Mouse (Mus musculus): Measurements from ENCODE around the gene Acap2. TPM values are rescaled to one million over a fixed set of nuclear protein-coding genes. Genes with fewer than 3 reads are reported as not detected.

Gene Acap2
- total and polyA plus RNA-seq, 3 experiments: 17.2 to 19.1 TPM; not detected in 1

GRCm38 (mm10) chr16:31210453-31210852 lies 9.4 kb upstream of the Acap2 start:
- Histone ChIP-seq H3K9ac (ENCODE audit: control insufficient read depth, low read depth, low read length, poor library complexity, severe bottlenecking) (peak overlapping the region; percentile 8; the same call in 1 of the 2 replicates), H3K36me3 (ENCODE audit: control insufficient read depth in 1 of 2, insufficient read depth in 2 of 2, low read length in 2 of 2) (peaks cover 0 to 13% of the 10 kb centered on the region in 2 experiments; a peak in 2 of 4 replicates), H3K4me3 (ENCODE audit: control insufficient read depth in 1 of 2, insufficient read depth in 1 of 2, low read depth in 2 of 2, low read length in 2 of 2) (peak overlapping the region in 1 of 2 experiments; percentile 17; a peak in 1 of 4 replicates), H3K27me3 (ENCODE audit: control insufficient read depth in 1 of 2, insufficient read depth in 2 of 2, low read length in 2 of 2) (no peaks in the 10 kb centered on the region), H3K9me3 (replicated peaks; ENCODE audit: insufficient read depth, low read length) (no peaks in the 10 kb centered on the region), H3K4me1 (ENCODE audit: control insufficient read depth in 1 of 2, insufficient read depth in 2 of 2, low read length in 2 of 2) (peaks cover 2 to 23% of the 10 kb centered on the region in 2 experiments), H3K79me2 (ENCODE audit: control insufficient read depth, insufficient read depth, low read length, poor library complexity) (no peaks in the 10 kb centered on the region), H3K27ac (ENCODE audit: control insufficient read depth, low read depth, low read length) (peak overlapping the region; percentile 56)
- DNase-seq (ENCODE audit: low read depth, low spot score): peak; percentile 70
- TF ChIP-seq POLR2A (IDR thresholded peaks at IDR 0.05; ENCODE audit: control insufficient read depth in 1 of 2, insufficient read depth in 1 of 2, low read depth in 1 of 2, low read length in 2 of 2, poor library complexity in 1 of 2): peak in 1 of 2 experiments; percentile 37; a peak in 1 of 4 replicates
- 0 out of 2 replicates have a peak, but pooled peaks have one; percentile 11 for TF ChIP-seq ETS1 (IDR thresholded peaks at IDR 0.05; ENCODE audit: low read depth, low read length)
- 0 out of 2 replicates have a peak, but pooled peaks have one; percentile 6 for TF ChIP-seq ZC3H11A (IDR thresholded peaks at IDR 0.05; ENCODE audit: low read depth, low read length)
- TF ChIP-seq TBP (IDR thresholded peaks at IDR 0.05; ENCODE audit: low read depth, low read length): no peak
- no peak for TF ChIP-seq HCFC1 (IDR thresholded peaks at IDR 0.05; ENCODE audit: low read depth, low read length)
- peak; percentile 58 for TF ChIP-seq GATA1 (IDR thresholded peaks at IDR 0.05; ENCODE audit: low read depth, low read length)
- TF ChIP-seq MAX (IDR thresholded peaks at IDR 0.05; ENCODE audit: low read length): peak; percentile 54; the same call in 1 of the 2 replicates
- no peak for TF ChIP-seq POLR2AphosphoS2 (IDR thresholded peaks at IDR 0.05; ENCODE audit: low read length)
- no peak for TF ChIP-seq TCF12 (IDR thresholded peaks at IDR 0.05; ENCODE audit: low read depth, low read length)

GRCm38 (mm10) chr16:31209911-31210310 lies 8.9 kb upstream of the Acap2 start:
- no peaks in the 10 kb centered on the region for H3K27me3 ChIP-seq (ENCODE audit: control insufficient read depth in 1 of 2, insufficient read depth in 2 of 2, low read length in 2 of 2)
- H3K9ac ChIP-seq (ENCODE audit: control insufficient read depth, low read depth, low read length, poor library complexity, severe bottlenecking): peak overlapping the region; percentile 8; the same call in 1 of the 2 replicates
- no peaks in the 10 kb centered on the region for H3K79me2 ChIP-seq (ENCODE audit: control insufficient read depth, insufficient read depth, low read length, poor library complexity)
- H3K27ac ChIP-seq (ENCODE audit: control insufficient read depth, low read depth, low read length): peak overlapping the region; percentile 56
- H3K36me3 ChIP-seq (ENCODE audit: control insufficient read depth in 1 of 2, insufficient read depth in 2 of 2, low read length in 2 of 2): peaks cover 0 to 13% of the 10 kb centered on the region in 2 experiments; a peak in 2 of 4 replicates
- peaks cover 2 to 23% of the 10 kb centered on the region in 2 experiments for H3K4me1 ChIP-seq (ENCODE audit: control insufficient read depth in 1 of 2, insufficient read depth in 2 of 2, low read length in 2 of 2)
- no peaks in the 10 kb centered on the region for H3K9me3 ChIP-seq (replicated peaks; ENCODE audit: insufficient read depth, low read length)
- DNase-seq (ENCODE audit: low read depth, low spot score): peak; percentile 82
- peak overlapping the region; percentile 30 to 32 for H3K4me3 ChIP-seq (ENCODE audit: control insufficient read depth in 1 of 2, insufficient read depth in 1 of 2, low read depth in 2 of 2, low read length in 2 of 2)
- TF ChIP-seq CHD2 (IDR thresholded peaks at IDR 0.05; ENCODE audit: low read length): no peak
- TF ChIP-seq ZKSCAN1 (IDR thresholded peaks at IDR 0.05; ENCODE audit: low read depth, low read length): no peak
- no peak for TF ChIP-seq MYB (IDR thresholded peaks at IDR 0.05; ENCODE audit: low read depth, low read length)
- TF ChIP-seq TAL1 (IDR thresholded peaks at IDR 0.05; ENCODE audit: low read length): no peak
- TF ChIP-seq ZMIZ1 (IDR thresholded peaks at IDR 0.05; ENCODE audit: low read depth, low read length): no peak
- peak; percentile 68; the same call in 1 of the 2 replicates for TF ChIP-seq BHLHE40 (IDR thresholded peaks at IDR 0.05; ENCODE audit: borderline replicate concordance, low read depth, low read length)
- TF ChIP-seq TBP (IDR thresholded peaks at IDR 0.05; ENCODE audit: low read depth, low read length): no peak
- TF ChIP-seq NELFE (IDR thresholded peaks at IDR 0.05; ENCODE audit: low read depth, low read length): 0 out of 2 replicates have a peak, but pooled peaks have one; percentile 9
- no peak for TF ChIP-seq SMC3 (IDR thresholded peaks at IDR 0.05; ENCODE audit: low read depth, low read length)
- no peak for TF ChIP-seq KAT2A (conservative IDR thresholded peaks at IDR 0.05; ENCODE audit: low read depth, low read length)
- TF ChIP-seq E2F4 (IDR thresholded peaks at IDR 0.05; ENCODE audit: borderline replicate concordance, low read depth, low read length): no peak
- TF ChIP-seq SIN3A (IDR thresholded peaks at IDR 0.05; ENCODE audit: low read length): peak; percentile 63
- peak; percentile 88 for TF ChIP-seq GATA1 (IDR thresholded peaks at IDR 0.05; ENCODE audit: low read depth, low read length)
- TF ChIP-seq MXI1 (IDR thresholded peaks at IDR 0.05; ENCODE audit: low read depth, low read length): peak; percentile 76
- peak; percentile 93 for TF ChIP-seq RCOR1 (IDR thresholded peaks at IDR 0.05; ENCODE audit: low read depth, low read length)
- no peak for TF ChIP-seq UBTF (IDR thresholded peaks at IDR 0.05; ENCODE audit: borderline replicate concordance, insufficient read depth, low read depth, low read length)
- no peak for TF ChIP-seq ZC3H11A (IDR thresholded peaks at IDR 0.05; ENCODE audit: low read depth, low read length)
- 0 out of 2 replicates have a peak, but pooled peaks have one; percentile 28 for TF ChIP-seq HCFC1 (IDR thresholded peaks at IDR 0.05; ENCODE audit: low read depth, low read length)
- TF ChIP-seq MYC (IDR thresholded peaks at IDR 0.05; ENCODE audit: low read depth, low read length): no peak
- peak; percentile 86 for TF ChIP-seq EP300 (IDR thresholded peaks at IDR 0.05; ENCODE audit: low read depth in 1 of 2, low read length in 2 of 2)
- no peak for TF ChIP-seq POLR2AphosphoS5 (IDR thresholded peaks at IDR 0.05; ENCODE audit: borderline replicate concordance, low read depth, low read length)
- TF ChIP-seq MAZ (IDR thresholded peaks at IDR 0.05; ENCODE audit: low read depth, low read length): 0 out of 2 replicates have a peak, but pooled peaks have one; percentile 47
- no peak for TF ChIP-seq ZNF384 (IDR thresholded peaks at IDR 0.05; ENCODE audit: low read depth, low read length)
- no peak for TF ChIP-seq POLR2AphosphoS2 (IDR thresholded peaks at IDR 0.05; ENCODE audit: low read length)
- TF ChIP-seq CHD1 (IDR thresholded peaks at IDR 0.05; ENCODE audit: low read depth, low read length): no peak
- TF ChIP-seq JUND (IDR thresholded peaks at IDR 0.05; ENCODE audit: low read depth, low read length): no peak
- TF ChIP-seq MAFK (IDR thresholded peaks at IDR 0.05; ENCODE audit: borderline replicate concordance, low read depth, low read length): peak; percentile 67; the same call in 1 of the 2 replicates
- TF ChIP-seq ETS1 (IDR thresholded peaks at IDR 0.05; ENCODE audit: low read depth, low read length): peak; percentile 79
